Mouse (Mus musculus): ENCODE data around the gene Gng2.

Gng2 gene

DNA sequence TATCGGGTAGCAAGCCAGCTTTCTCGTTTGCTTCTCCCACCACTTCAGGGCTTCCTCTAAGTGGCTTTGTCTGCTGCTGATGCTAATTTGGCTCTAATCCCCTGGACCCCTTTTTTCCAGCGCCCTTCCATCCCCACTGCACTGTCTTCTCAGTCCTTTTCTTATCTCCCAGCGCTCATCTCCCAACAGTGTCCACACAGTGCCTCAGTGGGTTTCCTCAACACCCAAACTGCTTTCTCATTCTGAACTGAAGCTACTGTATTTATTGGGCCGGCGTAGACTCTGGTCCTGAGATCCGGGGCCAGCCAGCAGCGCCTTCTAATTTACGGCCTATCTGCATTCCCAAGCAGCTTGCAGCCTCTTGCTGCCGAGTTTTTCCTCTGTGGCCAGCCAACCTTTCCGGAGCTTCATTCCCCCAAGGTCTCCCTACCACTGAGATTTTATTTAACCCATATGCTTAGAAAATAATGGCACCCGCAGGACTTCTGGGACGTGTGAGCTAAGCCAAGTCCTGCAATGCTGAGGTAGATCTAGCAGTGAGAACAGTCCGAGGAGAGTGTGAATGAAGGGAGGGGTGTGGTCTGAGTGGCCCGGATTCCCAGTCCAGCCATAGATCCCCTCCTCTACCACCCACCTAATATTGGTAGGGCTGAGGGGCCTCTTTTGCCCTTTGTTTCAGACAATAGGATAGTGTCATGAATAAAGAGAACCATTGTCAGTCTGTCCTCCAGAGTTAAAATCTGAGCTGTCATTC, at the start of gene Gng2:
Gene Gng2, minus strand, starts transcription at position 357 of the 754 bp plus-strand sequence.
- DNase-seq, result no peak

DNA sequence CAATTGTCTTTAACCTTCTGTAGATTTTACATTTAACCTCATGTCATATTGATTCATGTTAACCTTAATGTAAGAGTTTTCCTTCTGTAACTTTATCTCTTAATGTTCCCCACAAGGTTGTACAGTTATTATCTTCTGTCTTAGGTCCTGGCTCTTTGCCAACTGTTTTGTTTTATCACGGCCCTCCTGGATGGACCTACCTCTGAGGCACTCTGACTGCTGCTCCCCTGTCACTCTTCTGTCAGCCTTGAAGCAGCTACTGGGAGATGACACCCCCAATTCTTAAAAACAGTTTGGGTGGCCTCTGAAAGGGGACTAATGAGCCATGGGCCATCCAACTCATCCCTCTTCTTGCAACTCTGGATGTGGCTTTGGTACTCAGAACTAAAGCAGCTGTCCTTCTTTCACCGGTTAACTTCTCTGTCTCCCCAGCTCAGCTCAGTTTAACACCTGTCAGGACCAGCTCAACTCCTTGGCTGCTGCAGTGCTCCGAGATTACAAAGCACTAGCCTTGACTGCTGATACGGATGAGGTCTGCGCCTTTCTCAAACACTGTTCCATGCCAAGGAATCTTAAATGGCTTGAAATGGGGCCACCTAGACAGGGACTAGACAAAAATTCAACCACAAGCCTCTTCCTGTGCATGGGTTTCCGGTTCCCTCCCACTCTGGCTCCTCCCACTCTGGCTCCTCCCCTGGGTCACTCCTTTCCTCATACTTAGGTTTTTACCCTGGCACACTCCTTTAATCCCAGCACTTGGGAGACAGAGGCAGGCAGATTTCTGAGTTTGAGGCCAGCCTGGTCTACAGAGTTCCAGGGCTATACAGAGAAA, 47.7 kb upstream of the Gng2 start:
- DNase-seq, result no peak

DNA sequence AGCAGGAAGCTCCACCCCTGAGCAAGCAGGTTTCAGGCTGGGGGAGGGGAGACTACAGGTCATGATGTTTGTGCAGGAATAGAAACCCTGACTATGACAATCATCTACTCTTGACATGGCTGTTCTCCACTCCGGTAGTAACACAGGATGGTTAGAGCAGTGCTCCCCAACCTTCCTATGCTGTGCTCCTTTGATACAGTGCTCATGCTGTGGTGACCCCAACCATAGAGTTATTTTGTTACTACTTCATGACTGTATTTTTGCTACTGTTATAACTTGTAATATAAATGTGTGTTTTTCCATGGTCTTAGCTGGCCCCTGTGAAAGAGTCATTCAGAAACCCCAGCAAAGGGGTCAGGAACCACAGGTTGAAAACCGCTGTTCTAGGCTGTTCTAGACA, 46.5 kb upstream of the Gng2 start:
- no peak for DNase-seq

DNA sequence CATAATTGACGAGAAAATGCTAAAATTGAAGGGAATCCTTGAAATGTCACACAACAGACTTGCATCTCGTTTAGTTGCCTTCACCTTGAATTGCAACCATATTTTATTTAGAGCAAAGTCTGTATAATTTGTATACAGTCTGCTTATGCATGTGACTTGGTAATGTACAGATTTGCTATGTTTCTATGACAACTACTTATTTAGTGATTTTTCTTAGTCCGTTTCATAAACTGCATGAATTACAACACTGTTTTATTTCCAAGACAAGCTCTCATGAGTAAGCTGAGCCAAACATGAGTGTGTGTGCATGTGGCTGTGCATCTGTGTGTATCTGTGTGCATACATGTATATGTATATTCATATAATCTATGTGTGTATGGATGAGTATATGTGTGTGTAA, 42.1 kb upstream of the Gng2 start:
- DNase-seq, result no peak

DNA sequence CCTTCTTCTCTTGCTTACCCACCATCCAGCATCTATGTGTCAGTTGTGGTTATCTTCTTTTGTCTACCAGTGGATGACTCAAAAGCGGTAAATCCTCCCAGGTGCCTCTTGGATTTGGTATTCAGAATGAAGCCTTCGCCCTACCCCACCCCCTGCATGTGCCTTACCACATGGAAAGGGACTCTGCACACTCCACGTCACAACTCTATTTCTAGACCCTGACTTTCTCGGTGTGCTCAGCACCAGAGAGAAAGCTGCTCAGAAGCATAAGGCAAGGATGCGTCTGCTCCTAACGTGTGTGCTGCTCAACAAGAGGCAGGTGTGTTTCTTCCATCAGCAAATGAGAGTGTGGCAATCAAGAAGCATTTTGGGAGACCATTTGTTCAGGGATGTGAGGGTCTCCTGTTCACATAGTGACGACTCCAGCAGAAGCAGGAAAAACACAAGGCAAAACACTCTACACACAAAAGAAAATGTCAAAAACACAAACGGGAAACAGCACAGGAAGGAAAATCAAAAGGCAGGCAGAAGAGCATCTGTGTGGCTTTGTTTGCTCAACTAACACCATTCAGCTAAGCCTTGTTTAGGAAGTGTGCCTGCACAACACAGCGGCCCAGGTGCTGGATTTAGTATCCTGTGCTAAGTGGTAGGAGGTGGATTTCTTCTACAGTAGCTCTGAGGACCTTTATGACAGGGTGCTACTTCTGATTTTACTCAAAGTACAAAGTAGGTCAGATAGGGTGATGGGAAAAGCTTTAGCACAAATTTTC, 35.3 kb upstream of the Gng2 start:
- DNase-seq, result no peak

DNA sequence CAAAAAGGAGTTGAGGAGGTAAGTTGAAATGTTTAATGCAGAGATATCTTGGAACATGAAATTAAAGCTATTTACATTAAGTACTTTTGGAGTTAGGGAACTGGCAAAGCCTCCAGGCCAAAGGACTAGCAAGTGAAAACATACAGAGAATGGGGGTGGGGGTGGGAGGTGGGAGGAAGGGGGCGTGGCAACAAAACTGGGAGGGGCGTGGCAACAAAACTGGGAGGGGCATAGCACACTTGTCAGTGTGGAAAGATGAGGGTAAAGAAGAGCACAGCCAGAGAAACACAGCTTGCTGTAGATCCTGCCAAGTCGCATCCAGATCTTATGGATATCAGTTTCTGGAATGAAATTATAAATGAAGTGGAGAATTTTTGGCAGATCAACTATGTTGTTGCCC, 30.0 kb upstream of the Gng2 start:
- no peak for DNase-seq

DNA sequence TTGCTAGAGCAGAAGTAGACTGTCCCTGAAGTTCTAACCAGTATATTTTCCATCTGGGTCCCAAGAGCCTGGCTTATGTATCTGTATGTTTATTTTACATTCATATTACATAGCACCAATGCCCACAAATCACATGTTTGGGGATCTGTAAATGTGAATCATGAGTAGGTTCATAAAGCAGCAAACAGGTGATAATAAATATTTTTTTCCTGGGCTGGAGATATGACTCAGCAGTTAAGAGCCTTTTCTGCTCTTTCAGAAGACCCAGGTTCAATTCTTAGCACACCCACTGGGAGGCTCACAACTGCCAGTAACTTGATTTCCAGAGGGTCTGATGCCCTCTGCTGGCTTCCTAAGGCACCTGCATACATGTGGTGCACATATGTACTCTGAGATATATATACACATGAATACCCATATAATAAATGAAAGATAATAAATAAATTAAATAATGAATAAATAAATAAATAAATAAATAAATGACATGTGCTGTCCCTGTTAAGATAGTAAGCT, 27.4 kb upstream of the Gng2 start:
- no peak for DNase-seq

DNA sequence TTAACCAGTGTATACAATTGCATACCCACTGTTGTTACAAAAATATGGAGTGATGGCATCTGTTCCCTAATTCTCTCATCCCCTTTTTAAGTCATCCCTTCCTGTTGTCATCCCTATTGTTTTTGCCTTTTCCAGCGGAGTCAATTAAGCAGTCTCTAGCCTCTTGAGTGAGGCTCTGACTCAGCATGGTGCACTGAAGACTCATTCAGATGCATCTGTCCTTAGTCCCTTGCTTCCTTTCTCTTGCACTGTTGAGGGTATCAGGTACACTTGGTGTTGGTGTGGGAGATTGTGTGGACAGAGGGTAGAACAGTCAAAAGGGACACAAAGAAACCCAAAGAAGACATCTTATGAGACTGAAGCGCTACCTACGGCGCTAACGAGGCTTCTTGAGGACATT, 19.4 kb upstream of the Gng2 start:
- DNase-seq, result no peak

DNA sequence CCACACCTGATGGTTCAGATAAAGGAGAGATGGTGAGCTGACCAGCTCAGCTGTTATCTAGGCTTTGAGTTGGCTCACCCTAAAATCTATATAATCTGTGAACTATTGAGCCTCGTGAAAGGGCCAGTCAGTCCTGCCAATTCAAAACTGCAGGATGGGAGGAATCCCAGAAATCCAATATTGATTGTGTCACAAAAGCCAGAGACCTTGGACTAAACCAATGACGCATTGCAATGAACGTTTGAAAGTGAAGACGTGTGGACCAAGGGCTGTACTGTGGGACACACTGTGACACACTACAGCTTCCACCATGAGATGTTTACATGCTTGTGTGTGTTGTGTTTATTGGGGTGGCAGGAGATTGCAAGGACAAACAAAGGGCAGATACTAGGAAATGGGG, 18.5 kb upstream of the Gng2 start:
- DNase-seq, result no peak

DNA sequence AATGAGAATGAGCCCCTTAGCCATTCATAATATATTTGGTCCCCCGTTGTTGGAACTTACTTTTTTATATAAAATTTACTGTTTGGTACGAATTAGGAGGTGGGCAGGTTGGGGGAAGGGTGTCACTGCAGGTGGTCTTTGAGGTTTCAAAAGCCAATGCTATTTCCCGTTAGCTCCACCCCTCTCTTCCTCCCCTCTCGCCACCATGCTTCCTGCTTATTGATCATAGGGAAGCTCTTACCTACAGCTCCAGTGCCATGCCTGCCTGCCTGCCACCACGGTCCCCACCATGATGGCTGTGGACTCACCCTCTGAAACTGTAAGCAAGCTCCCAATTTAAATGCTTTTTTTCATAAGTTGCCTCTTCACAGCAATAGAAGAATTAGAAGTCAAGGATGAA, 16.6 kb upstream of the Gng2 start:
- no peak for DNase-seq

DNA sequence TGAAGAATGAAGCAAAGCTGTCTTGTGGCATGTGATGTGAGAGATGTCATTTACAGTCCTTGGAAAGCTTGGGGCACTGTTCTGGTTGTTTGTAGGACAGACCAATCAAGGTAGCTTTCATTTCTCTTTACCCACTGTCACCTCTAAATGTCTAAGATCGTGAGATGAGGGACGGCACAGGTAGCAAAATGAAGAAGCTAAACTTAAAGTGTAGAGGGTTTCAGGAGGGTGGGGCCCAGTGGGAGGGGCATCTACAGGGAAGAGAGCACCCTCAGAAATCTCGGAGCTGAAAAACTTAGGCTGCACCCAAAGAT, 16.1 kb upstream of the Gng2 start:
- no peak for DNase-seq

DNA sequence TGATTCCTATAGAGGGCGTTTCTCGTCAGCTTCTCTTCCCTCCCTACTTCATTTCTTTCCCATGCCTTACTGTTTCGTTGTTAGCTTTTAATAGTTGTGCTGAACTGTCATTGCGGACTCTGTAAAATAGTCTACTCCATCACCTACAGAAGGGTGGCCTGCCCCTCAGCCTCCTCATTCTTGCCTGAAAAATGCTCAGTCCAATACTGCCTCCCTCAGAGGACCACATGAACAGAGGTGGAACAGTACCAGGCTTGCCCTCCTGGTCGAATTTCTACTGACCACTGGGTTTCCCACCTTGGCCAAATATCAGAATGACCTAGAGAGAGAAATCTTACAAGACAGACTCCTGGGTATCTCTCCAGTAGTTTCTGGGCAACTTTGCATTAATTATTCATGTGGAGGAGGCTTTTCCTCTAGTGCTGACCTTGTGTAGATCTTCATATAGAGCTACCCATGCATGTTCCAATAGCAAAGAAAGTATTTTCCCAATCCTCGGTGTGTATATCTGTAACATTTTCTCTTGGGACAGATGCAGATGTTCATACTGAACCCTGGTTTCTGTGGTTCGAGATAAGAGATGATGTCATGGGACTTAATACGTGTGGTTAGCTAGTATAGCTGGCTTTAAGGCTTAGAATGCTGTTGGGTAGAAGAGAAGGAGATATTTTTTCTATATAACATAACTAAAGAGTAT, 15.6 kb upstream of the Gng2 start:
- DNase-seq, result no peak

DNA sequence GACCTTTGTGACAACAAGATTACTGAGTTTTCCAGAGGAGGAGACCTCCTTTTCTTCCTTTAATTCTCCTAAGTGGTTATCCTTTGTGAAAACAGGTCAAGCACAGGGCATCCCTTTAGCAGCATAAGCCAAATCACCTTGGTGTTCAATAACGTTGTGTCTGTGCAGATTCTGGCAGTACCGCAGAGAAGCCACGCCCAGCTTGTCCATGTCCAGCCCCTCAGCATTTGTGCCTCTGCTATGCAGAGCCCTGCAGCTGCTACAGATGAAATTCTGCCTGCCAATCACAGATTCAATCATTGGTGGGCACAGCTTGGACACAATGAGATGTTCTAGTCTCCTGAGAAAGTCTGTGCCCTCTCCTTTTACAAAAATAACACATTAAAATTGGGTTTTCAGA, 14.4 kb upstream of the Gng2 start:
- DNase-seq, result no peak

DNA sequence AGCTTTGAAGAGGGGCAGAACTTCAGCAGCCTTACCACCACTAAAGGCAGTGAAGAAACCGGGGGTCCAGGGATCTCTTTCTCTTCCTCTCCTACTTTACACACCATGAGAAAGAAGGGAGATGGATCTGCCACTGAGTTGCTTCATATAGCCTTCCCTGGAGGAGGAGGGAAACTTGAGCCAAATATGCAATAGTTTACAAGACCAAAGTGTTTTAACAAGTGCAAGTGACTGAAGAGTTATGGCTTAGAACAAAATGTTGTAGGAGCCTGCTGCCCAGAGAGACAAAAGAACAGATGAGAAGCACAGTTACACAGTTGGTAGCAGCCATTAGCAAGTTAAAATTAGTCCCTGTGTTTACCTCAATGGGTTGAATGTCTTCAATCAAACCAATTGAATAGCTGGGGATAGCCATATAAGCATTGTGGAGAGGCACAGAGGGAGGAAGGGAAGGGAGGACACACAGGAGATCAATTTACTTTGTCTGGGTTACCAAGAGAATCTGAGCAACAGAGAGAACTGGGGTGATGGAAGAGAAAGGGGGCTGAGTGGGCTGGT, 13.1 kb upstream of the Gng2 start:
- no peak for DNase-seq

DNA sequence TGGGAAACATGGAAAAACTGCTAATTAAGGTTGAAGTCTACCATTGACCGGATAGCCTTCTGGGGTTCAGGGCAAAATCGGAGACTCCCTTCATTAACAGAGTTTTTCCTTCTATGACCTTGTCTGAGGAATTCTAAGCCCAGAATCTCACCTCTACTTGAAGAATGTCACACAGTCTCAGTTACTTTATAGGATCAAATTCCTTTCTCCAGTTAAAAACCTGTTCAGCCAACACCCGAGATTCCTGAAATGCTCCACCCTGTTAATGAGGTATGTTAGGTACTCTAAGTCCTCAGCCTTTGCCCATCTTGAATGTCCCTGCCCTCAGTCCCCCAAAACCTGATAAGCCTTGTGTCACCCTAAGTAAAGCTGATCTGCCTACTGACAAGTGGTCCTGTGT, 11.0 kb upstream of the Gng2 start:
- DNase-seq, result no peak

DNA sequence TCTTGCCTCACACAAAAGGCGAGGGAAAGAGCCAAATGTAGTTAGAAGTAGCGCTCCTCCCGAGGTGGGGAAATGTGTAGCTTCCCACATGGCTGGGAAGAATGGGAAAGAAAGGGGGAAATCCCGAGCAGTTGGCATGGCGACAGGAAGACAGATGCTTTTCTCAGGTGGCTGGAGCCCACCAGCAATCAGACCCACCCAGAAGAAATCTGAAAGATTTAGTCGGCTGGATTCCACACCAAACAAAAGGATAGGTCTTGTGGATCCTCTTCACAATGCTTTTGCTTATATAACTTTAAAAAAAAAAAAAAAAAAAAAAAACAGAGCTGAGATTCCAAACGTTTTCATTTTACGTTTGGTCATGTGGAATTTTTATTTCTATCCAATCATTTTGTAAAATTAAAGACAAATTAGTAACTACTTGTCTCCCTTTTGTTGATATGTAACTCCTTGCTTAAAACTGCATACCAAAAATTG, 10.0 kb upstream of the Gng2 start:
- DNase-seq, result no peak

DNA sequence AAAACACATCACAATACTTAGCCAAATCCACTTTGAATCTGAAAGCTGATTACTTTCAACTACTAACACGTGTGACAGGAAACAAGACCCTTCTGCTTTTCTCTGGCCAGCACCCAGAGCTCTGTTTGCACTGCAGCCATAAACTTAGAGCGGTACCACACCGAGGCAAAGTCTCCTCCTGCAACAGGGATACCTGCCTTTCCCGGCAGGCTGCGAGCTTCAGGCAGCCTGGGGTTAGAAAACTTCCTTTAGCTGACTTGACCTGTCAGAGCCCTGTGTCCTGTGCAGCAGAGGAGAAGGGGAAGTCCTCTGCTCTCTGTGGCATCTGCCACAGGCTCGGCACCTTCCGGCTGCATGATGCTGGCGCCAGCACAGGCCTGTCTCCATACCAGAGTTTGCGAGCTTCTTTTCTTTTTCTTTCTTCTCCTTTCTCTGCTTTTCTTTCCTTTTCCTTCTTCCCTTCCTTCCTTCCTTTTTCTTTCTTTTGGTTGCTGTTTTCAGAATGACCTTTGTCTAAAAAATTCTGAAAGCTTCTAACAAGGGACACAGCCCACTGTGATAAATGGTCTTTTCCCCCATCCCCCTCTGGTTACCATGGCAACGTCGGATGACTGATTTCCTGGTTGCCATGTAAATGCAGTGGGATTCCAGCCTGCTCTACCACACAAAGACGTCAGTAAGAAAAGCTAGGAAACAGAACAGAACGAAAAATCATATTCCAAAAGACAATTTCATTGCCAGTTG, 9.4 kb upstream of the Gng2 start:
- DNase-seq, result peak; percentile 76

DNA sequence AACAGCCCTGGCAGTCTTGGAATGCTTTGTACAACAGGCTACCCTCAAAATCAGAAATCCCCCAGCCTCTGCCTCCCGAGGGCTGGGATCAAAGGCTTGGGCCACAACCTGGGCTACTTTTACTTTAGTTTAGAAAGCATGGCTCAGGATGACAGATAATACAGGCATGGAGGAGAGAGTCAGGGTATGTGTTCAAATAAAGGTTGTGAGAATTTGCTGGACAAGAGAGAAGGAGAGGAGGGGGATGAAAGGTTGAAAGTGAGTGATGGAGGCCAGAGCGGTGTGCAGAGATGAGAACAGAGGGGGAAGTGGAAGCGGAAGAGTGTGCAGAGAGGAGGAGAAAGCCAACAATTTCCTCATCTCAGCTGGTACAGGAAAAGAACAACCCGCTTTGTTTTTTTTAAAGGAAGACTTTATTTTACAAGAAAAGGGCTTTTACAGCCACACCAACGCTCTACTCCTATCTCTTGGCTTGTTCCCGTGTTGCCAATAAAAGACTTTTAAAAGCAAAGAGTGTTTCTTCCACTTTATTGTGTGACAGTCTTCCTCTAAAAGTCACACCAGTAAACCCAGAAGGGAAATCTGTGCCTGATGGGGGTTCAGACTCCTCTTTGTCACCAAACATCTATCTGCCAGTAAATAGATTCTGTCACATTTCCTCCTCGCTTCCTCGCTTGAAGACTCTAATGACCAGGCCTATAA, 8.6 kb upstream of the Gng2 start:
- DNase-seq, result no peak

DNA sequence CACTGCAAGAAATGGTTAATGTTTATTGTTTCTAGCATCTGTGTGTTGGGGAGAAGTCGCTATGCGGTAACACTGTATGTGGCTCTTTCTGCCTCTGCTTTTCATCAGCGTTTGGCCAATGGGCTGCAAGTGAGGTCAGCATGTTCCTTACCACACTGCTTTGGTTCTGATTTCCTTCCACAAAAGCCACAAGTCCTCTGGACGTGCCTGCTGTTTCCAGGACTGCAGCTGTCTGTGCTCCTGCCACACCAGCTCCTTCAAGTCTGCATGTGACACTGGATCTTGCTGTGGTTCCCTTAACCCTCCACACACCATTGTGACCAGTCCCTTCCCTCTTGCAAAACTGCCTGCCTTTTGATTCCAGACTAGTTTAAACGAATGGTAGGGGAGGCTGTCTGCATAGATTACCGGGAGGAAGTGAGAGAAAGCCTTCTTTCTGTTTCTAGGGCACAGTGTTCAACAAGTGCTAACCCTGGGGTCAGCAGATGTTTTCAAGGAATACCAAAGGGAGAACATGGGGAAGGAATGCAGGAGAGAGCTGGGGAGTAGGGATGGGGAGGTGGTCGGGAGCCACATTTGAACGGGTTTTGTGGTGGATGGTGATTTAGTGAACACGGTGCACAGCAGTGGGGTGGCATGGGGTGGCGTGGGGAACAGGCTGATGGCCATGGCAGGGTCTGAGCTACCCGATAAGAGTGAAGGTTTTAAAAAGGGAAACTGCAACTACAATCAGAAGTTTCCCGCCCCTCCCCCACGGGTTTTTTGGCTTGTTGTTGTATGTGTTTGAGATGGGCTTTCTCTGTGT, 7.9 kb upstream of the Gng2 start:
- peak; percentile 24 for DNase-seq
